Mouse (Mus musculus) C2C12 (cell line): ENCODE measurements around the gene Cd27.

Source experiments
- CTCF ChIP-seq: IDR thresholded peaks from one replicate; pipeline ENCODE4 v1.5.1; 2011; ENCODE audit not compliant: control insufficient read depth, insufficient read depth, insufficient read length
- FOSL1 ChIP-seq: IDR thresholded peaks from one replicate; pipeline ENCODE4 v1.8.0; 2011; ENCODE audit warnings: mild to moderate bottlenecking, low read length; ENCODE audit not compliant: poor library complexity, insufficient read depth, severe bottlenecking
- MAX ChIP-seq: IDR thresholded peaks from one replicate; pipeline ENCODE4 v1.6.1; 2011; ENCODE audit warnings: mild to moderate bottlenecking, control low read depth
- MYOD1 ChIP-seq: IDR thresholded peaks from one replicate; pipeline ENCODE4 v1.6.1; 2011; ENCODE audit warnings: low read depth; ENCODE audit not compliant: control insufficient read depth, insufficient read length
- MYOG ChIP-seq: IDR thresholded peaks from one replicate; pipeline ENCODE4 v1.6.1; 2011; ENCODE audit not compliant: control insufficient read depth, insufficient read length; ENCODE audit errors: extremely low read depth
- USF1 ChIP-seq: IDR thresholded peaks from one replicate; pipeline ENCODE4 v1.6.1; 2011; ENCODE audit warnings: low read depth, mild to moderate bottlenecking, control low read depth, moderate library complexity

- TF ChIP-seq CTCF (no peak), MYOG (no peak), USF1 (no peak), MAX (no peak), MYOD1 (no peak), FOSL1 (no peak)
These were observed 1.6 kb upstream of the Cd27 start for GRCm38 (mm10) chr6:125238396-125238795.
